Mouse (Mus musculus) cerebellum, adult 2 months (tissue): ENCODE measurements around the gene Sept6.

Experiments
- CTCF ChIP-seq: fragments of 200-500 bp; IDR thresholded peaks from 2 replicates; pipeline ENCODE4 v1.5.1; 2011; ENCODE audit warnings: low read depth, mild to moderate bottlenecking, control low read depth, low read length, moderate library complexity, borderline replicate concordance; ENCODE audit not compliant: insufficient read depth
- POLR2A ChIP-seq: fragments of 200-500 bp; IDR thresholded peaks from 2 replicates; pipeline ENCODE4 v1.6.1; 2011; ENCODE audit warnings: low read length, control low read depth, borderline replicate concordance; ENCODE audit not compliant: insufficient read depth

- no peak for TF ChIP-seq CTCF
- no peak for TF ChIP-seq POLR2A
These were observed 89.9 kb downstream of the Sept6 start for GRCm38 (mm10) chrX:36901655-36902054.
